Mouse (Mus musculus): ENCODE results near the gene Lrp11.

The Lrp11 gene

GRCm38 (mm10) chr10:7589592-7590233 lies at the start of gene Lrp11:
Lrp11 (plus strand) TSS chr10:7589800.
- in situ Hi-C loops (cut with MboI, MseI) = loop anchor here (5.0 kb wide), 1 partner anchor 97 kb away; no protein-coding TSS in a partner anchor

- in situ Hi-C loops (cut with MboI, MseI) = loop anchor here (5.0 kb wide), 1 partner anchor 44 kb away; no protein-coding TSS in a partner anchor
These were observed 11.6 kb upstream of the Lrp11 start for GRCm38 (mm10) chr10:7578002-7578401.

DNA sequence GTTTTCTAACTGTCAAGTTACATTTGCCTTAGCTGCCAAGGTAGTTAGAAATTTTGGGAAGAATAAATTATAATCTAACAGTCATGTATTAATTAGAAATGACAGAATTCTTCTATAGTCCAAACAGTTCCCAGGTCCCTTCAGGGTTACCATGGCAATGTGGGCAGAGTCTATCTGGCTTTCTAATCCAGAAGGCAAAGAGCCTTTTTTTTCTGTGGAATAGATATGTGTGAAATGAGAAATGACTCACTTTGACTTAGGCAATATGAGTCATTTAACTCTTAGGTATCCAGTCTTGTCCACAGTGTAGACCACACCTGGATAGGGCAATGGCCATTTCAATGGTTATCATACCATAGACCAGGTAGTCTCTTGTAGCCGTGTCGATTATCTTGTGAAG lies 8.2 kb upstream of the Lrp11 start:
- in situ Hi-C loops (cut with MboI, MseI) = no loop called here

GRCm38 (mm10) chr10:7582157-7582890 lies 7.3 kb upstream of the Lrp11 start:
- in situ Hi-C loops (cut with MboI, MseI) = no loop called here

DNA sequence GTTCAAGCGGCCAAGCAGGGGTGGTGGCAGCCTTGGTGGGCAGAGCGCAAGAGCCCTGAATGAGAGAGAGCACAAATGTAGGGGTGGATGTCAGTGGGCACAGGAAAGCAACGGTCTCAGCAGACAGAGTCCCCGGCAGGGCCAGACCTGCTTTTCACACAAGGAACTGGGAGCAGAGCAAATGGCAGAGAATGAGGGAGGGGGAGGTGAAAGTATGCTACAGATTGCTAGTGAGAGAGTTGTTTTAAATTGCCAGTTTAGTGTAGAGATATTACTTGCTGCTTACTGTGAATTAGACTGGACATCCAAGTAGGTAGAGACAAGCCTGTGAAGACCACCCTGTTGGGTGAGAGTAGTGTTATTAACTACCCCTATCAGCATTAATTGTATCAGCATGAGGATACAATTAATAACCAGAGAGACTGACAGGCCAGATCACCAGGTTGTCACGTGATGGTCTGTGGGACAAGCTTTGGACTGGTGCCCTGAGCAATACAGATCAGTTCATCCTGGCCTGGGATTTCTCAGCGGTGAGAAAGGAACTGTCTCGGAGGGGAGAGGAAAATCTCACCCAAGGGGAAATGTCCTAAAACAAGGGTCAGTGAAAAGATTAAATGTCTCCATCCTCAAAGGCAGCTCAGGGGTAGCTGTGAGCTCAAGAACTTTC lies 6.6 kb upstream of the Lrp11 start:
- in situ Hi-C loops (cut with MboI, MseI) = no loop called here

- in situ Hi-C loops (cut with MboI, MseI) = loop anchor here (5.0 kb wide), 1 partner anchor 94 kb away; no protein-coding TSS in a partner anchor
These were observed 2.8 kb upstream of the Lrp11 start for GRCm38 (mm10) chr10:7586771-7587170.

DNA sequence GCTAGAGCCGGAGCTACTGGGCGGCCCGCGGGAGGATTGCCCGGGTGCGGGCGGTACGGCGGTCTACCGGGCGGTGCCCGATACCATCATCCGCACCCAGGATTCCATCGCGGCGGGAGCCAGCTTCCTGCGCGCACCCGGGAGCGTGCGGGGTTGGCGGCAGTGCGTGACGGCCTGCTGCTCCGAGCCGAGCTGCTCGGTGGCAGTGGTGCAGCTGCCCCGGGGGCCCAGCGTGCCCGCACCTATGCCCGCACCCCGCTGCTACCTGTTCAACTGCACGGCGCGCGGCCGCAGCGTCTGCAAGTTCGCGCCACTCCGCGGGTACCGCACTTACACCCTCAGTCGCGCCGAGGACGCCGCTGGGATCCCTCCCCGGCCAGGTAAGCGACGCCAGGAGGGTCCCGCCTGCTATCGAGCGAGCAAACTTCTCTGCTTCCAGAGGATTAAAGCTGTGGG lies 662 bp downstream of the Lrp11 start:
- in situ Hi-C loops (cut with MboI, MseI) = no loop called here

- in situ Hi-C loops (cut with MboI, MseI) = no loop called here
These were observed 1.2 kb downstream of the Lrp11 start for GRCm38 (mm10) chr10:7590792-7591191.

- in situ Hi-C loops (cut with MboI, MseI) = no loop called here
These were observed 5.2 kb downstream of the Lrp11 start for GRCm38 (mm10) chr10:7594797-7595196.

GRCm38 (mm10) chr10:7596251-7596650 lies 6.7 kb downstream of the Lrp11 start:
- in situ Hi-C loops (cut with MboI, MseI) = no loop called here

DNA sequence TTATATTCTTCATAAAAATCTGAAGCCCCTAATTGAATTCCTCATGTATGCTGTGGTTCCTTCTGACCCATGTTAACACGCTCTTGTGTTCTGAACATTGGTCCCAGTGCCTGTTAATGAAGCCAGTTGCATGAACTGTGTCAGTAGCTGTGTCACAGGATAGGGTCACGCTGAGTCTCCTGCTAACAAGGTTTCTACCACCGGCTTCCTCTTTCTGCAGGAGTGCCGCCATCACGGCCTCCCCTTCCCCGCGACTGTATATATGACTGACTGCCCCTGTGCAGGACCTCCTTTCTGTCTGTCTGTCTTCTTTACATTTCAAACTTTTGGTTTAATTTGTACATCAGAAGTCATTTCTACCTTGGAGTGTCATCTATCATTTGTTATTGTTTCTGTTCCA lies 8.6 kb downstream of the Lrp11 start:
- in situ Hi-C loops (cut with MboI, MseI) = no loop called here

DNA sequence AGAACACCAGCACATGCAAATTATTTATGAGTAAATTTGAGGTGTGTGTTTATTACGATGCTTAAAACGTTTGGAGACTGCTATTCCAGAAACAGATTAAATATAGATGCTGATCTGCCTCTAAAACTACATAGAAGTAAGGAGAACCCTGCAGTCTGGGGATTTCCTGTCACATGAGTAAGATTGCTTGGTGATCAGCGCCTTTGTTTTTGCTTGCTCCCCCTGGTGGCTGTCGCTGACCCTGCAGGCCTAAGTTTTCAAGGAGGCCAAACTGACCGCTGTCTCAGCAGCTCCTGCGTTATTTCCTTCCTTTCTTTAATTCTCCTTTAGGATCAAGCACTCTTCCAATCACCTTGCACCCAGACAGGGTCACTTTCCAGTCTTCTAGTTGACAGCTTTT lies 11.0 kb downstream of the Lrp11 start:
- in situ Hi-C loops (cut with MboI, MseI) = loop anchor here (5.0 to 25.0 kb wide), 3 partner anchors 133 to 1187 kb away; no protein-coding TSS in a partner anchor

GRCm38 (mm10) chr10:7605168-7605567 lies 15.6 kb downstream of the Lrp11 start:
- in situ Hi-C loops (cut with MboI, MseI) = loop anchor here (10.0 to 25.0 kb wide), 2 partner anchors 400 to 1182 kb away; no protein-coding TSS in a partner anchor

GRCm38 (mm10) chr10:7606437-7606836 lies 16.8 kb downstream of the Lrp11 start:
- in situ Hi-C loops (cut with MboI, MseI) = loop anchor here (10.0 to 25.0 kb wide), 2 partner anchors 402 to 1181 kb away; no protein-coding TSS in a partner anchor

GRCm38 (mm10) chr10:7608611-7609010 lies 19.0 kb downstream of the Lrp11 start:
- in situ Hi-C loops (cut with MboI, MseI) = loop anchor here (10.0 to 25.0 kb wide), 2 partner anchors 404 to 1179 kb away; no protein-coding TSS in a partner anchor

GRCm38 (mm10) chr10:7611647-7612046 lies 22.0 kb downstream of the Lrp11 start:
- in situ Hi-C loops (cut with MboI, MseI) = loop anchor here (25.0 kb wide), 1 partner anchor 1176 kb away; no protein-coding TSS in a partner anchor

- in situ Hi-C loops (cut with MboI, MseI) = loop anchor here (25.0 kb wide), 1 partner anchor 1175 kb away; no protein-coding TSS in a partner anchor
These were observed 22.6 kb downstream of the Lrp11 start for GRCm38 (mm10) chr10:7612210-7612609.

GRCm38 (mm10) chr10:7614834-7615233 lies 25.2 kb downstream of the Lrp11 start:
- in situ Hi-C loops (cut with MboI, MseI) = loop anchor here (25.0 kb wide), 1 partner anchor 1172 kb away; no protein-coding TSS in a partner anchor

GRCm38 (mm10) chr10:7617146-7617545 lies 27.5 kb downstream of the Lrp11 start:
- in situ Hi-C loops (cut with MboI, MseI) = loop anchor here (25.0 kb wide), 1 partner anchor 1170 kb away; no protein-coding TSS in a partner anchor

- in situ Hi-C loops (cut with MboI, MseI) = loop anchor here (25.0 kb wide), 1 partner anchor 1170 kb away; no protein-coding TSS in a partner anchor
These were observed 28.0 kb downstream of the Lrp11 start for GRCm38 (mm10) chr10:7617556-7617955.

- in situ Hi-C loops (cut with MboI, MseI) = loop anchor here (5.0 to 25.0 kb wide), 3 partner anchors 43 to 1167 kb away; no protein-coding TSS in a partner anchor
These were observed 30.2 kb downstream of the Lrp11 start for GRCm38 (mm10) chr10:7619821-7620241.
